ENCODE assay signal across 16 mouse cellular contexts in genomic region chr10:80710834-80711233, GRCm38 (mm10).
"Had no signal": no experiment of that assay in that cellular context is flagged by ENCODE, and none has a peak within 500 bp of the region (broad histone marks: within the 10 kb centered on the region; RNA-seq: fewer than 3 reads in every experiment).

No protein-coding gene starts in this region.

- DNase-seq: heart, postnatal 10 days; heart, postnatal 14 days; heart, postnatal 36 days; heart, postnatal 4 days; kidney, adult 11 months; kidney, adult 18-20 months; kidney, adult 2 months; kidney, adult 8-10 months; kidney, adult 9 months; kidney, postnatal 10 days; kidney, postnatal 14 days; kidney, postnatal 25 days; kidney, postnatal 36 days; kidney, postnatal 4 days; layer of hippocampus, adult 9-11 months; layer of hippocampus, postnatal 36 days had no signal
